Mouse (Mus musculus) myocyte (in vitro differentiated cells): ENCODE data around the gene Ppp2r5c.

Experiments
- CEBPB ChIP-seq: IDR thresholded peaks from 2 replicates; pipeline ENCODE4 v1.6.1; 2011; ENCODE audit warnings: mild to moderate bottlenecking, moderate library complexity; ENCODE audit not compliant: poor library complexity, insufficient read depth, severe bottlenecking
- MAX ChIP-seq: IDR thresholded peaks from one replicate; pipeline ENCODE4 v1.6.1; 2011; ENCODE audit warnings: low read depth, mild to moderate bottlenecking, control low read depth
- MYOG ChIP-seq, 3 experiments: IDR thresholded peaks; one replicate each; pipeline ENCODE4 v1.6.1; 2011; ENCODE audit warnings: control low read depth in 2 of 3, low read depth in 2 of 3, mild to moderate bottlenecking in 2 of 3; ENCODE audit not compliant: insufficient read length in 2 of 3, control insufficient read depth in 1 of 3, insufficient read depth in 1 of 3
- POLR2A ChIP-seq: IDR thresholded peaks from one replicate; pipeline ENCODE4 v1.6.1; 2011; ENCODE audit warnings: low read depth, mild to moderate bottlenecking, control low read depth, moderate library complexity; ENCODE audit not compliant: insufficient read length
- POLR2AphosphoS2 ChIP-seq: IDR thresholded peaks from one replicate; pipeline ENCODE4 v1.6.1; 2011; ENCODE audit warnings: low read depth, control low read depth; ENCODE audit not compliant: insufficient read length
- USF1 ChIP-seq: IDR thresholded peaks from one replicate; pipeline ENCODE4 v1.6.1; 2011; ENCODE audit warnings: low read depth, mild to moderate bottlenecking, control low read depth, moderate library complexity

GRCm38 (mm10) chr12:110553362-110553761 is 106.4 kb downstream of the Ppp2r5c start:
- TF ChIP-seq MYOG (IDR thresholded peaks at IDR 0.05; ENCODE audit: control insufficient read depth in 1 of 3, insufficient read depth in 1 of 3, insufficient read length in 2 of 3, low read depth in 2 of 3) = no peak
- no peak for TF ChIP-seq MAX
- no peak for TF ChIP-seq POLR2A
- no peak for TF ChIP-seq USF1
- TF ChIP-seq POLR2AphosphoS2 = no peak
- TF ChIP-seq CEBPB = no peak
